Mouse (Mus musculus) hindbrain, embryonic 12.5 days (tissue): ENCODE results near the gene Vdr. TPM values are rescaled to one million over a fixed set of nuclear protein-coding genes. Genes with fewer than 3 reads are reported as not detected.

Source experiments
- ATAC-seq: fragments of 200-750 bp; cut with Nextera tagmentation; 2 replicates; pipeline ENCODE4 v1.8.0; 2017; ENCODE audit warnings: moderate TSS enrichment; ENCODE audit not compliant: low FRiP score
- H3K27ac ChIP-seq: fragments of 300-500 bp; sonication (generic); 2 replicates; pipeline ENCODE4 v1.5.1; 2016; ENCODE audit warnings: mild to moderate bottlenecking
- H3K27me3 ChIP-seq: fragments of 300-500 bp; sonication (generic); 2 replicates; pipeline ENCODE4 v1.6.1; 2016; ENCODE audit warnings: mild to moderate bottlenecking
- H3K36me3 ChIP-seq: fragments of 300-500 bp; sonication (generic); 2 replicates; pipeline ENCODE4 v1.6.1; 2016; ENCODE audit warnings: mild to moderate bottlenecking
- H3K4me1 ChIP-seq: fragments of 300-500 bp; sonication (generic); 2 replicates; pipeline ENCODE4 v1.6.1; 2016
- H3K4me2 ChIP-seq: fragments of 300-500 bp; sonication (generic); replicated peaks from 2 replicates; pipeline ENCODE4 v1.6.1; 2016; ENCODE audit warnings: mild to moderate bottlenecking
- H3K4me3 ChIP-seq: fragments of 300-500 bp; sonication (generic); 2 replicates; pipeline ENCODE4 v1.5.1; 2016; ENCODE audit warnings: mild to moderate bottlenecking
- H3K9ac ChIP-seq: fragments of 300-500 bp; sonication (generic); 2 replicates; pipeline ENCODE4 v1.6.1; 2016; ENCODE audit warnings: mild to moderate bottlenecking, moderate library complexity
- H3K9me3 ChIP-seq: fragments of 300-500 bp; sonication (generic); replicated peaks from 2 replicates; pipeline ENCODE4 v1.6.1; 2016; ENCODE audit warnings: mild to moderate bottlenecking
- WGBS: fragments of 180-500 bp; shearing (Covaris S2); methylation state at CpG from one replicate; pipeline ENCODE4 v1.1.7; 2016; 5-methylcytosine and 5-hydroxymethylcytosine counted together
- polyA plus RNA-seq: library from polyadenylated mRNA; unstranded; fragments of >200 nt; fragmentation: Nextera tagmentation; extraction: Ambion mirVana; gene quantifications from 2 replicates; pipeline ENCODE4 v1.2.1, GENCODE M21; 2016

Gene Vdr
- polyA plus RNA-seq, 1 experiment from 2014 or later: 0.70 TPM

- Histone ChIP-seq H3K27ac (no peak overlapping the region), H3K9ac (no peak overlapping the region)
- WGBS: 79% methylated on average over 9 of the region's 9 CpGs
Observed at GRCm38 (mm10) chr15:97896347-97896746, 14.1 kb downstream of the Vdr start.

GRCm38 (mm10) chr15:97895847-97896246, 14.6 kb downstream of the Vdr start:
- peaks cover 2% of the 10 kb centered on the region; the same call in 1 of the 2 replicates for H3K27me3 ChIP-seq
- no peaks in the 10 kb centered on the region for H3K36me3 ChIP-seq
- H3K27ac ChIP-seq: no peak overlapping the region
- H3K4me3 ChIP-seq: no peak overlapping the region
- 0 out of 2 replicates have a peak, but pooled peaks cover 3% of the 10 kb centered on the region for H3K4me1 ChIP-seq
- H3K9ac ChIP-seq: no peak overlapping the region
- 77% methylated on average over 12 of the region's 12 CpGs for WGBS
- H3K9me3 ChIP-seq: no peaks in the 10 kb centered on the region
- ATAC-seq: no peak
- no peak overlapping the region for H3K4me2 ChIP-seq

More at GRCm38 (mm10) chr15:97896347-97896746, 14.1 kb downstream of the Vdr start:
- Histone ChIP-seq H3K4me3 (no peak overlapping the region), H3K27me3 (peaks cover 2% of the 10 kb centered on the region; the same call in 1 of the 2 replicates), H3K4me2 (no peak overlapping the region), H3K4me1 (0 out of 2 replicates have a peak, but pooled peaks cover 3% of the 10 kb centered on the region), H3K36me3 (no peaks in the 10 kb centered on the region), H3K9me3 (no peaks in the 10 kb centered on the region)
- ATAC-seq: no peak

- Histone ChIP-seq H3K9me3 (no peaks in the 10 kb centered on the region), H3K27ac (no peak overlapping the region), H3K27me3 (peaks cover 2% of the 10 kb centered on the region; the same call in 1 of the 2 replicates), H3K9ac (no peak overlapping the region), H3K4me1 (0 out of 2 replicates have a peak, but pooled peaks cover 3% of the 10 kb centered on the region), H3K4me2 (no peak overlapping the region), H3K36me3 (no peaks in the 10 kb centered on the region), H3K4me3 (no peak overlapping the region)
- ATAC-seq: no peak
- WGBS: 83% methylated on average over 8 of the region's 8 CpGs
Observed at GRCm38 (mm10) chr15:97892506-97892905, 17.9 kb downstream of the Vdr start.

- Histone ChIP-seq H3K4me3 (no peak overlapping the region), H3K9ac (no peak overlapping the region), H3K4me1 (no peaks in the 10 kb centered on the region), H3K9me3 (no peaks in the 10 kb centered on the region), H3K27ac (no peak overlapping the region), H3K4me2 (no peak overlapping the region), H3K36me3 (no peaks in the 10 kb centered on the region), H3K27me3 (no peaks in the 10 kb centered on the region)
- WGBS: 88% methylated on average over 10 of the region's 10 CpGs
- no peak for ATAC-seq
Observed at GRCm38 (mm10) chr15:97890450-97890849, 20.0 kb downstream of the Vdr start.

- Histone ChIP-seq H3K4me1 (no peaks in the 10 kb centered on the region), H3K27me3 (no peaks in the 10 kb centered on the region), H3K27ac (no peak overlapping the region), H3K9me3 (no peaks in the 10 kb centered on the region), H3K4me3 (no peak overlapping the region), H3K9ac (no peak overlapping the region), H3K36me3 (no peaks in the 10 kb centered on the region), H3K4me2 (no peak overlapping the region)
- 69% methylated on average over 11 of the region's 11 CpGs for WGBS
- ATAC-seq: no peak
Observed at GRCm38 (mm10) chr15:97890017-97890416, 20.4 kb downstream of the Vdr start.

GRCm38 (mm10) chr15:97887541-97888016, 22.9 kb downstream of the Vdr start:
- Histone ChIP-seq H3K36me3 (no peaks in the 10 kb centered on the region), H3K4me2 (no peak overlapping the region), H3K9me3 (no peaks in the 10 kb centered on the region), H3K27ac (no peak overlapping the region), H3K4me3 (no peak overlapping the region), H3K9ac (no peak overlapping the region), H3K27me3 (no peaks in the 10 kb centered on the region), H3K4me1 (no peaks in the 10 kb centered on the region)
- 83% methylated on average over 10 of the region's 10 CpGs for WGBS
- no peak for ATAC-seq

- H3K9me3 ChIP-seq: no peaks in the 10 kb centered on the region
- no peak overlapping the region for H3K9ac ChIP-seq
- no peaks in the 10 kb centered on the region for H3K4me1 ChIP-seq
- H3K4me3 ChIP-seq: no peak overlapping the region
- no peaks in the 10 kb centered on the region for H3K27me3 ChIP-seq
- WGBS: 90% methylated on average over 8 of the region's 8 CpGs
- no peak for ATAC-seq
- no peak overlapping the region for H3K4me2 ChIP-seq
- no peak overlapping the region for H3K27ac ChIP-seq
- no peaks in the 10 kb centered on the region for H3K36me3 ChIP-seq
Observed at GRCm38 (mm10) chr15:97881423-97881822, 29.0 kb downstream of the Vdr start.

- no peak for ATAC-seq
- Histone ChIP-seq H3K4me3 (no peak overlapping the region), H3K4me2 (no peak overlapping the region), H3K4me1 (no peaks in the 10 kb centered on the region), H3K27ac (no peak overlapping the region), H3K9me3 (no peaks in the 10 kb centered on the region), H3K27me3 (no peaks in the 10 kb centered on the region), H3K36me3 (no peaks in the 10 kb centered on the region), H3K9ac (no peak overlapping the region)
- 83% methylated on average over 9 of the region's 9 CpGs for WGBS
Observed at GRCm38 (mm10) chr15:97880441-97880840, 30.0 kb downstream of the Vdr start.

- Histone ChIP-seq H3K4me3 (no peak overlapping the region), H3K36me3 (no peaks in the 10 kb centered on the region), H3K4me1 (no peaks in the 10 kb centered on the region), H3K27me3 (no peaks in the 10 kb centered on the region), H3K27ac (no peak overlapping the region), H3K9ac (no peak overlapping the region), H3K4me2 (no peak overlapping the region), H3K9me3 (no peaks in the 10 kb centered on the region)
- no peak for ATAC-seq
- 75% methylated on average over 7 of the region's 7 CpGs for WGBS
Observed at GRCm38 (mm10) chr15:97878696-97879328, 31.6 kb downstream of the Vdr start.

- H3K4me1 ChIP-seq: no peaks in the 10 kb centered on the region
Observed at GRCm38 (mm10) chr15:97875784-97876183, 34.6 kb downstream of the Vdr start.

DNA sequence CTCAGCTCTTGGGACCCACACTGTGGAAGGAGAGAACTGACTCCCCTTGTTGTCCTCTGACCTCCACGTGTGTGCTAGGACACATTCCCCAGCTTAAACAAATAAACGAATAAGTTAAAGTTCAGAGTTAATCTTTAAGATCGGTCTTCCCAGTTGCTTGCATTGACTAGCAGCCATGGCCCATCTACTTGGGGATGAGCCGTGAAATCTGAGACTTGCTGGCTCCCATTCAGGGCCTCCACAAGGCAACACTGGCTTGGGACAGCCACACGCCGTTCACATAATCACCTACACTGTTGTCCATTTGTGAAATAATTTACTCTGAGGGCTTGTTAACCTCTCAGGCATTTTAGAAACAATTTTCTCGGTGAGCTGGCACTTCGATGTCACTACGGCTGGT, 36.7 kb downstream of the Vdr start:
- Histone ChIP-seq H3K4me1 (no peaks in the 10 kb centered on the region), H3K27ac (no peak overlapping the region), H3K4me2 (no peak overlapping the region), H3K27me3 (no peaks in the 10 kb centered on the region), H3K9ac (no peak overlapping the region), H3K4me3 (no peak overlapping the region), H3K9me3 (no peaks in the 10 kb centered on the region), H3K36me3 (no peaks in the 10 kb centered on the region)
- no peak for ATAC-seq
- WGBS: 81% methylated on average over 9 of the region's 9 CpGs

More at GRCm38 (mm10) chr15:97875784-97876183, 34.6 kb downstream of the Vdr start:
- H3K9ac ChIP-seq: no peak overlapping the region
- no peak overlapping the region for H3K4me2 ChIP-seq
- H3K9me3 ChIP-seq: no peaks in the 10 kb centered on the region
- H3K27me3 ChIP-seq: no peaks in the 10 kb centered on the region
- ATAC-seq: no peak
- WGBS: 89% methylated on average over 8 of the region's 8 CpGs
- no peak overlapping the region for H3K27ac ChIP-seq
- H3K36me3 ChIP-seq: no peaks in the 10 kb centered on the region
- H3K4me3 ChIP-seq: no peak overlapping the region

- H3K4me2 ChIP-seq: no peak overlapping the region
- WGBS: 93% methylated on average over 8 of the region's 8 CpGs
- H3K27ac ChIP-seq: no peak overlapping the region
- no peaks in the 10 kb centered on the region for H3K4me1 ChIP-seq
- no peaks in the 10 kb centered on the region for H3K27me3 ChIP-seq
- H3K9me3 ChIP-seq: 0 out of 2 replicates have a peak, but pooled peaks cover 6% of the 10 kb centered on the region
- H3K4me3 ChIP-seq: no peak overlapping the region
- no peaks in the 10 kb centered on the region for H3K36me3 ChIP-seq
- H3K9ac ChIP-seq: no peak overlapping the region
- no peak for ATAC-seq
Observed at GRCm38 (mm10) chr15:97872161-97872560, 38.3 kb downstream of the Vdr start.
